Mouse (Mus musculus) heart, adult 2 months (tissue): ENCODE data around the gene Lypla2.

ENCODE experiments used
- CTCF ChIP-seq: fragments of 200-600 bp; IDR thresholded peaks from 2 replicates; pipeline ENCODE4 v1.8.1; 2022; ENCODE audit warnings: antibody characterized with exemption, mild to moderate bottlenecking, moderate library complexity
- EP300 ChIP-seq: fragments of 200-500 bp; IDR thresholded peaks from 2 replicates; pipeline ENCODE4 v1.6.1; 2011; ENCODE audit warnings: low read depth, low read length, control low read depth; ENCODE audit not compliant: insufficient read depth
- POLR2A ChIP-seq: fragments of 200-500 bp; IDR thresholded peaks from 2 replicates; pipeline ENCODE4 v1.6.1; 2011; ENCODE audit warnings: mild to moderate bottlenecking, low read depth, low read length, control low read depth; ENCODE audit not compliant: insufficient read depth

- TF ChIP-seq EP300: no peak
- no peak for TF ChIP-seq CTCF
- TF ChIP-seq POLR2A: no peak
Measured at GRCm38 (mm10) chr4:135970585-135970984, 1.8 kb downstream of the Lypla2 start.
